Mouse (Mus musculus): ENCODE results near the gene Cldn34a.
"Not testable (repeated sequence)": the region's sequence is repeated elsewhere in the genome, so short reads cannot be mapped to it uniquely, and the experiment has no call there.

Cldn34a gene

DNA sequence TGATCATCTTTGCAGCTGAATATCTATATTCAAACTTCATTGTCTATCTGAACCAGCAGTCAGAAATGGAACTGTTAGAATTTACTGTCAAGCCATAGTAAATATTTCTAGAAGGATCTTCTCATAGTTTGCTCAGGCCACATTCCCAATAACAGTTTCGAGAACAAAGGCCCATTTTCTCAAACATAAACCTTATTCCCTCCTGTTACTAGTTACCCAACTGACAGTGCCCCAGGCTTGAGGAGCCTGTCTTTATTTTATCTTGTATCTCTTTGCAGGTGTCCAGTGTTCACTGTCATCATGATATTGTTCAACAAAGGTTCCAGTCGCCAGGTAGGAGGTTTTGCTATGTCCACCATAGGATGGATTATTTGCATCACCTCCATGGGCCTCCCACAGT lies at the start of gene Cldn34a:
Cldn34a (plus strand) TSS at position 301 of the 400 bp plus-strand sequence.
- DNase-seq (ENCODE audit: low read depth, low spot score) = no peak

GRCm38 (mm10) chrX:152518611-152519010 lies 44.5 kb upstream of the Cldn34a start:
- DNase-seq (ENCODE audit: low read depth, low spot score) = not testable (repeated sequence)

GRCm38 (mm10) chrX:152545736-152546135 lies 17.4 kb upstream of the Cldn34a start:
- DNase-seq (ENCODE audit: low read depth, low spot score) = no peak

DNA sequence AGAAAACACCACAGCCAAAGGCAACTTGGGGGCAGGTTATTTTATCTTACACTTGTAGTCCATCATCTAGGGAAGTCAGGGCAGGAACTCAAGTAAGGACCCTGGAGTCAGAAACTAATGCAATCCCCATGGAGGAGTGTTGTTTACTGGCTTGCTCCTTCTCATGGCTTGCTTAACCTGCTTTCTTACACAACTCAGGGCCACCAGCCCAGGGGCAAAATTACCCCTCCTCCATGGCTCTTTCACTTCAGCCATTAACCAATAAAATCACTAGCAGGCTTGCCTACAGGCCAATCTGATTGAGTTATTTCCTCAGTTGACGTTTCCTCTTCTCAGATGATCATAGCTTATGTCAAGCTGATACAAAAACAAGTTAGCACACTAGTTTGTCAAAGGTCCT lies 15.0 kb upstream of the Cldn34a start:
- no peak for DNase-seq (ENCODE audit: low read depth, low spot score)

GRCm38 (mm10) chrX:152557446-152557845 lies 5.7 kb upstream of the Cldn34a start:
- no peak for DNase-seq (ENCODE audit: low read depth, low spot score)

Measured in A20 (cell line).